Mouse (Mus musculus) layer of hippocampus, adult 9-11 months (tissue): ENCODE data around the gene Polr3gl.
A peak's percentile ranks its signal among the peaks of the same experiment; 100 is the strongest.
"Not testable (repeated sequence)": the region's sequence is repeated elsewhere in the genome, so short reads cannot be mapped to it uniquely, and the experiment has no call there.

Source experiments
- DNase-seq: peaks from one replicate; pipeline ENCODE4 v3.0.0; 2022

Polr3gl gene

GRCm38 (mm10) chr3:96593790-96594560, at the start of gene Polr3gl:
Gene Polr3gl, minus strand, starts transcription at chr3:96594181.
- DNase-seq = peak; percentile 95

- DNase-seq = peak; percentile 35
Measured at GRCm38 (mm10) chr3:96639219-96639618, 45.2 kb upstream of the Polr3gl start.

GRCm38 (mm10) chr3:96636448-96636847, 42.5 kb upstream of the Polr3gl start:
- DNase-seq = no peak

GRCm38 (mm10) chr3:96635906-96636305, 41.9 kb upstream of the Polr3gl start:
- no peak for DNase-seq

GRCm38 (mm10) chr3:96634928-96635879, 41.2 kb upstream of the Polr3gl start, which contains the start of the genes Pex11b and Gm42957:
Gene Pex11b, plus strand, starts transcription at chr3:96635376.
Gene Gm42957, plus strand, starts transcription at chr3:96635474.
- DNase-seq = peak; percentile 85

- no peak for DNase-seq
Measured at GRCm38 (mm10) chr3:96634015-96634414, 40.0 kb upstream of the Polr3gl start.

- DNase-seq = no peak
Measured at GRCm38 (mm10) chr3:96632058-96632457, 38.1 kb upstream of the Polr3gl start.

GRCm38 (mm10) chr3:96629729-96630600, 36.0 kb upstream of the Polr3gl start, which contains the start of gene Rbm8a:
Gene Rbm8a, plus strand, starts transcription at chr3:96629933.
- DNase-seq = peak; percentile 97

- no peak for DNase-seq
Measured at GRCm38 (mm10) chr3:96623201-96623600, 29.2 kb upstream of the Polr3gl start.

- no peak for DNase-seq
Measured at GRCm38 (mm10) chr3:96617941-96618340, 24.0 kb upstream of the Polr3gl start.

- no peak for DNase-seq
Measured at GRCm38 (mm10) chr3:96606618-96607017, 12.6 kb upstream of the Polr3gl start.

- DNase-seq = not testable (repeated sequence)
Measured at GRCm38 (mm10) chr3:96606007-96606406, 12.0 kb upstream of the Polr3gl start.

- no peak for DNase-seq
Measured at GRCm38 (mm10) chr3:96603311-96603710, 9.3 kb upstream of the Polr3gl start.

GRCm38 (mm10) chr3:96602704-96603084, 8.7 kb upstream of the Polr3gl start:
- DNase-seq = no peak

GRCm38 (mm10) chr3:96601941-96602703, 8.1 kb upstream of the Polr3gl start:
- DNase-seq = no peak

- peak; percentile 68 for DNase-seq
Measured at GRCm38 (mm10) chr3:96601251-96601787, 7.3 kb upstream of the Polr3gl start.

- peak; percentile 97 for DNase-seq
Measured at GRCm38 (mm10) chr3:96600639-96601250, 6.8 kb upstream of the Polr3gl start, which contains the start of gene Lix1l. Gene Lix1l, plus strand, starts transcription at chr3:96601149.

- no peak for DNase-seq
Measured at GRCm38 (mm10) chr3:96599411-96599810, 5.4 kb upstream of the Polr3gl start.

GRCm38 (mm10) chr3:96599069-96599393, 5.0 kb upstream of the Polr3gl start:
- DNase-seq = no peak

- no peak for DNase-seq
Measured at GRCm38 (mm10) chr3:96598156-96599068, 4.4 kb upstream of the Polr3gl start.
